Mouse (Mus musculus) skeletal muscle tissue, adult 2 months (tissue): Measurements from ENCODE around the gene Hmgb3.
A peak's percentile ranks its signal among the peaks of the same experiment; 100 is the strongest.
"Not testable (repeated sequence)": the region's sequence is repeated elsewhere in the genome, so short reads cannot be mapped to it uniquely, and the experiment has no call there.

ENCODE experiments used
- DNase-seq: peaks from one replicate; pipeline ENCODE4 v3.0.0-alpha.2; 2012; ENCODE audit warnings: low read depth, low spot score

Hmgb3 gene

GRCm38 (mm10) chrX:71555415-71556114 lies at the start of gene Hmgb3:
Hmgb3 (plus strand) TSS chrX:71555918.
- peak; percentile 69 for DNase-seq

- not testable (repeated sequence) for DNase-seq
Observed at GRCm38 (mm10) chrX:71506591-71506990, 49.1 kb upstream of the Hmgb3 start.

GRCm38 (mm10) chrX:71519252-71519651 lies 36.5 kb upstream of the Hmgb3 start:
- no peak for DNase-seq

GRCm38 (mm10) chrX:71522889-71523288 lies 32.8 kb upstream of the Hmgb3 start:
- DNase-seq: no peak

DNA sequence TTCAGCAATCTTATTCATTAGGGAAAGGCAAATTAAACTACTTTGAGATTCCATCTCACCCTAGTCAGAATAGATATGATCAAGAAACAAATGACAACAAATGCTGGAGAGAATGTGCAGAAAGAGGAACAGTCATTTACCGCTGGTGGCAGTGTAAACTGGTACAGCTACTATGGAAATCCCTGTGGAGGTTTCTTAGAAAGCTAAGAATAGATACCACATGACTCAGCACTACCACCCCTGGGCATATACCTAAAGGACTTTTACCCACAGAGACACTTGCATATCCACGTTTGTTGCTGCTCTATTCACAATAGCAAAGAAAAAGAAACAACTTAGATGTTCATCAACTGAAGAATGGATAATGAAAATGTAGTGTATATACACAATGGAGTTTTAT lies 31.4 kb upstream of the Hmgb3 start:
- peak; percentile 6 for DNase-seq

- DNase-seq: no peak
Observed at GRCm38 (mm10) chrX:71525593-71526299, 30.0 kb upstream of the Hmgb3 start.

GRCm38 (mm10) chrX:71527461-71527860 lies 28.3 kb upstream of the Hmgb3 start:
- DNase-seq: no peak

- no peak for DNase-seq
Observed at GRCm38 (mm10) chrX:71528150-71528549, 27.6 kb upstream of the Hmgb3 start.

DNA sequence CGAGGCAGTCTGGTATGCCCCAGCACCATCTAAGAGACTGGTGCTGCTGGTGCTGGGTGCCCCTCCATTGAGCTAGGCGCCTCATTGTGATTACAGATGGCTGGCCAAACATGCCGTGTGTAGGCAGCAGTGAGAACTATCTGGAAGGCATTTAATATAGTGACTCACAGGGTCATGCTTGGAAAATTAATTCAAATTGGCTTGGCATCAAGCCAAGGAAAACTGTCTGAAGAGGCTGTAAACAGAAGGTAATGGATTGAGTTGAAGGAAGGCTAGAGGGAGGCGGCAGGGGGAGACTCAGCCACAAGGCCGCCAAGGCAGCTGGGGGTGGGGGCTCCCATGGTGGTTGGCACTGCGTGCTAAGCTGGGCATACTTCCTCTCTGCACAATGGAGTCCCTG lies 27.1 kb upstream of the Hmgb3 start:
- no peak for DNase-seq

GRCm38 (mm10) chrX:71532635-71533034 lies 23.1 kb upstream of the Hmgb3 start:
- DNase-seq: no peak

GRCm38 (mm10) chrX:71534102-71534501 lies 21.6 kb upstream of the Hmgb3 start:
- DNase-seq: no peak

- no peak for DNase-seq
Observed at GRCm38 (mm10) chrX:71537791-71538190, 17.9 kb upstream of the Hmgb3 start.

- no peak for DNase-seq
Observed at GRCm38 (mm10) chrX:71540821-71541510, 14.8 kb upstream of the Hmgb3 start.

DNA sequence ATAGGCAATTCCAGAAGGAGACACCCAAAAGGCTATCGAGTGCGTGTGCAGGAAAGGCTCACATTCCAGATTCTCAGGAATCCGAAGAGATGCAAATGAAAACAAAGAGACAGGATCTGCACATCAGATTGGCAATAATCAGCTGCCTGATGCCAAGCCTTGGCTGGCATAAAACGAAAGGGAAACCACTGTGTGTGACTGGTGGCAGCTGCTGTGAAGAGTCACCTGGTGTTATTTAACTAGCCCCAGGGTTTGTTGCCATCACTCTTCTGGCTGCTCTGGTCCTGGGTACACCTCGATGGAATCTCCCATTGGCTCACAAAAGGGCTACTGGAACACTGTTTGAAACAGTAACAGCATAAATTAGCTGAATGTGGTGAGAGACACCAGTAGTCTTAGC lies 11.0 kb upstream of the Hmgb3 start:
- DNase-seq: no peak

- DNase-seq: no peak
Observed at GRCm38 (mm10) chrX:71545163-71545562, 10.6 kb upstream of the Hmgb3 start.

DNA sequence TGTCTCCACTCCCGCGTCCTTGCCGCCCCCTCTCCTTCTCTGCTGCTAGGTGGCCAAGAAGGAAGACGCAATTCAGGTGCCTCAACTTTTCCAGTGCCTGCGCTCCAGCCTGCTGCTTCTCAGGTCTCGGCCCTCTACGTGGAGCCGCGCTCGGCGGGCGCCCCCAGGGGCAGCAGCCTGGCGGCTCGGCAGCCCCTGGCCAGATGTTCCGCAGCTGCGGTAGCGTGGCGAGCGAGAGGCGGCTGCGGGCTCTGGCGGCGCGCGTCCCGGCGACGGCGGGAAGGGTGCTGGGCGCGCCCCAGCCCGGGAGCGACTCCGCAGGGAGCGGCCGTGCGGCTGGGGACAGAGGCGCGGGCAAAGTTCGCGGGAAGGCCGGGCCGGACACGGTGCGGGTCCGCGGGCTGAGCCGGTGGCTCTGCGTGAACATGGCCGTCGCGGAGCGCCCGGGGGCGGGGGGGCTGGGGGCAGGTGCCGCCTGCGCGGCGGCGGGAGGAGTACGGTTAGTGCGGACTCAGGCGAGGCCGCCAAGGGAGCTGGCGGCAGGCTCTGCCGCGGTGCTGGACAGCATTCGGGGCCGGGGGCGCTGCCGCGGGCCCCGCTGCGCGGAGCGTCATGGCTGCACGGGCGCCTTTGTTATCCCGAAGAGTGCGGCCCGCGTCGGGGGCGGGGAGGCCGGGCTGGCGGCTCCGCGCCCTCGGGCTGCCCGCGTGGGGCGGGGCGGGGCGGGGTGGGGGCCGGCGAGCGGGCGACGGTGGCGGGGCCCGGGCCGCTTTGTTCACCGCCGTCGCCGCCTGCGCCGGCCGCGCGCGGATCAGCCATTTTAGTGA lies 610 bp downstream of the Hmgb3 start:
- DNase-seq: no peak

GRCm38 (mm10) chrX:71556965-71557491 lies 1.3 kb downstream of the Hmgb3 start:
- DNase-seq: no peak

DNA sequence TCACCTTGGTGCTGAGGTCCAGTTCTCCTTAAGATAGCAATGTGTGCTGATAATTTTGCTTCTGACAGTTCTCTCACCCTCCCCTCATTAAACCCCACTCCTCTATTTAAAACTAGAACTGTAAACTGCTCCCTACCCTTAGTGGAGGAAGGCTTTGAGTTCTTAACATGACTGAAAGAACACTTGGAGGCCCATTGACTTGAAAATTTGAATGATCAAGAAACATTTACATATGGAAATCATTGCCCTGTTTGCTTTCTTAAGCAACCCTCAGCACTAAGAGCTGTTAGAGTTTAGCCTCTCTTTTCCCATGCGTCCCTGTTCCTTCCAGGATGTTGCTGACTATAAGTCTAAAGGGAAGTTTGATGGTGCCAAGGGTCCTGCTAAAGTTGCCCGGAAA lies 3.6 kb downstream of the Hmgb3 start:
- no peak for DNase-seq

DNA sequence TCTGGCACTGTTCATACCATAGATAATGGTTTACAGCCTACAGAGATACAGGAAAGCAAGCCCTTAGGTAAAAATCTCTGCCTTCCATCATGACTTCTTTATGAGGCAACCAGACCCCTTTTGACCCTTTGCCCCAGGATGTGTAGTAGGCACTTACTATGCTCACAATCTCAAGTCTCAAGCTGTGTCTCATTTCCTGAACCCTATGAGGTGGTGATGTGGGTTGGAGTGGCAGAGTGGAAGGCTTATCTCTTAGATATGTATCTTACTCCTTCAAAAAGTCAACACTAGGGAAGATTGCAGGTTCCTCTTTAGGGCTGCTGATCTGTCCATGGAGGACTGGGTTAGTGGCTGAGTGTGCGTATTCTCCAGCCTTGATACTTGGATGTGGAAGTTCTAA lies 5.1 kb downstream of the Hmgb3 start:
- DNase-seq: no peak

DNA sequence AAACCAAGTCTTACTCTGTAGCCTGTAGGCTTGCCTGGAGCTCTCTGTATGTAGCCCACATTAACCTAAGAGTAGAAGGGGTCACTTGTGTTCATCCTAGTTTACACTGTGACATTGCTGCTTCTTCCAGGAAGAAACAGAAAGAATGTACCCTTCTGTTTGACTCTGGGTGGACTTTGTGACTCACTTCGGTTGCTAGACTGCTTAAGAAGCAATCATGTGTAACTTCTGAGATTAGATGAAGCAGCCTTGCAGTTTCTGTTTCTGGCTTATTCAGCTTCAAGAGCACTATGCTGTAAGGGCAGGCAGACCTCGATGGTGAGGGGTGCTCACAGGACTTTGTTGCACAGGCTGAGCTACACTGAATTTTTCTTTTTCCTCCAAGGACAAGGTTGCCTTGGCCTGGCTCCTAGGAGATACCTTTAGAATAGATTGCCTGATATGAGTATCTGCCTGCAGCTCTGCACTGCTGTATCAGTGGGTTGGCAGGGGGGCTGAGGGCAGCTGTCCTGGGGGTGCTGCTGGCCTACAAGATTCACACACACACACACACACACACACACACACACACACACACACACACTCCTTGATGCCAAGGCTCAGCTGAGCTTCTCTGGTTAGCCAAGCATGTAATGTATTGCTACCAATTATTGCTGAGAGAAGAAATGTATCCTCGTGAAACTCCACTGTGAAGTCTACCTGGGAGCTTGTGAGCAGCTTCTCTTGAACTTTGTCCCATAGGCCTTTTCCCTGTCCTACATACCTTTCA lies 17.6 kb downstream of the Hmgb3 start:
- no peak for DNase-seq

DNA sequence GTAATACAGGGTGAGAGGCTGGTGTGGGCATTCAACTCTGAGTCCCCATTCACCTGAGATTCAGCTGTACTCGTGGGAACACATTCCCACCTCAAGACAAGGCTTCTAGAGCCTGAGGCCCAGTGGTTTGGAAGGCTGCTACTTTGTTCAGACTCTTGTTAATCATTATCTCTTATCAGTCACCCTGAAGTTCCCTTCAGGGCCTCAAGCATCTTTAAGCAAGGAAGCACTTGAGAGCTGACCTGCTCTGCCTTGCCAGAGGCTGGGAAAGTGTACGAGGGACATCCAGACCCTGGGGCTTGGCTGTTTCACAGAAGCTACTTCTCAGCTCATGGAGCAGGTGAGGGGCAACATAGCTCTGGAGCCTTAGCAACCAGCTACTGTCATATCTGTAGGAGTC lies 19.8 kb downstream of the Hmgb3 start:
- no peak for DNase-seq
